Mouse (Mus musculus) C3H10T1/2 (cell line): Measurements from ENCODE around the gene Hist1h3e. TPM values are rescaled to one million over a fixed set of nuclear protein-coding genes. Genes with fewer than 3 reads are reported as not detected.

Source experiments
- polyA plus RNA-seq, 2 experiments: library from polyadenylated mRNA; unstranded; fragments of >200 nt; fragmentation: generic; extraction: Trizol; gene quantifications; one replicate each; pipeline ENCODE4 v1.2.1; 2012; ENCODE audit warnings: missing spikeins in 2 of 2

Gene Hist1h3e
- polyA plus RNA-seq, result 1 to 10 TPM; 1.8 to 8.3 TPM

GRCm38 (mm10) chr13:23561883-23562659 is at the start of gene Hist1h3e:
Gene Hist1h3e, minus strand, starts transcription at chr13:23562369.

GRCm38 (mm10) chr13:23581408-23582218 is 19.4 kb upstream of the Hist1h3e start, which contains the start of gene Hist1h4d:
Gene Hist1h4d, plus strand, starts transcription at chr13:23581598.

GRCm38 (mm10) chr13:23575271-23575851 is 13.2 kb upstream of the Hist1h3e start, which contains the start of gene Hist1h3d:
Gene Hist1h3d, plus strand, starts transcription at chr13:23575763.

GRCm38 (mm10) chr13:23573898-23574524 is 11.8 kb upstream of the Hist1h3e start, which contains the start of the genes Hist1h2bf and Hist1h2ad:
Gene Hist1h2bf, minus strand, starts transcription at chr13:23574196.
Gene Hist1h2ad, plus strand, starts transcription at chr13:23574381.

GRCm38 (mm10) chr13:23571022-23571503 is 8.9 kb upstream of the Hist1h3e start, which contains the start of the genes Hist1h2ae and Hist1h2bg:
Gene Hist1h2ae, minus strand, starts transcription at chr13:23571220.
Gene Hist1h2bg, plus strand, starts transcription at chr13:23571396.

GRCm38 (mm10) chr13:23552962-23553361 is 9.2 kb downstream of the Hist1h3e start, which contains the start of gene Hist1h1d:
Gene Hist1h1d, plus strand, starts transcription at chr13:23553262.

GRCm38 (mm10) chr13:23551146-23551834 is 10.9 kb downstream of the Hist1h3e start, which contains the start of gene Hist1h4f:
Gene Hist1h4f, minus strand, starts transcription at chr13:23551648.

GRCm38 (mm10) chr13:23543965-23544786 is 18.0 kb downstream of the Hist1h3e start, which contains the start of gene Hist1h3f:
Gene Hist1h3f, plus strand, starts transcription at chr13:23544052.

GRCm38 (mm10) chr13:23542999-23543607 is 19.1 kb downstream of the Hist1h3e start, which contains the start of gene Hist1h2bh:
Gene Hist1h2bh, minus strand, starts transcription at chr13:23543392.

GRCm38 (mm10) chr13:23535137-23536075 is 26.8 kb downstream of the Hist1h3e start, which contains the start of gene Hist1h3g:
Gene Hist1h3g, plus strand, starts transcription at chr13:23535422.

GRCm38 (mm10) chr13:23533560-23534367 is 28.4 kb downstream of the Hist1h3e start, which contains the start of gene Hist1h2af:
Gene Hist1h2af, plus strand, starts transcription at chr13:23533906.

GRCm38 (mm10) chr13:23530901-23531875 is 31.0 kb downstream of the Hist1h3e start, which contains the start of gene Hist1h4h:
Gene Hist1h4h, plus strand, starts transcription at chr13:23531050.

